Mouse (Mus musculus): ENCODE measurements around the gene Repin1. TPM values are rescaled to one million over a fixed set of nuclear protein-coding genes. Genes with fewer than 3 reads are reported as not detected.
"Not testable (repeated sequence)": the region's sequence is repeated elsewhere in the genome, so short reads cannot be mapped to it uniquely, and the experiment has no call there.

Gene Repin1
- total RNA-seq, 2 experiments from 2014 or later: 43.6 to 47.5 TPM

DNA sequence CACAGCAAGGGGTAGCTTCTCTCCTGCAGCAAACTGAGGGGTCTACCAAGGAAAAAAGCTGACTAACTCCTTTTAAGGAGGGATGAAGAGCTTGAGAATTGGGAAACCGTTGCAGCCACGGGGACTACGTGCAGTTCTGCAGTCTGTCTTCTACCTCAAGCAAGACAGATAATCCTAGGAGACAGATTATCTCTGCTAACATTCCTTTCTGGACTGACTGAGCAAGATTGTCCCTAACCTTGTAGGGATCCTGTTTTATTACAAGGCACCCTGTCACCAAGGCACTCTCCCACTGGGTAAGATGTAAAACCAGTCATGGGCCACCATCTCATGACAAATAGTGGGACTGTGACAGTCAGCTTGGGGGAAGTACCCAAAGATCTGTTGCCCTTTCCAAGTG lies 12.4 kb upstream of the Repin1 start:
- DNase-seq: no peak

DNA sequence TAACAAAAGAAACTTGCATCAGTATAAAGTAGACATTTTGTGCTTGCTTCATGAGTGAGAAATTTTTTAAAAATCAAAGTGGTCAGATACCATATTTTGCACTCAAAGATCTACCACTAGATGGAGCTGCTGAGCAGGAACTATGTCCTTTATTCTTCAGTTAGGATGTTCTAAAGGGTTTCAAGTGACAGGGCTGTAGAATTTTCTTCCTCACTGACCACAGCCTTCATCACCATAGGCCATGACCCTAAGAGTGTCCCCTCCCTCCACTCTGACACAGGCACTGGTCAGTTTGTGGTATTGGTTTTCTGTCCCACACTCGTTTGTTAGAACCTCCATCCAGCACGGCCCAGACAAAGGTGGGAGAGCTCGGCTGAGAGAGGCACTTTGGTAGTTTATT lies 11.6 kb upstream of the Repin1 start:
- no peak for DNase-seq

DNA sequence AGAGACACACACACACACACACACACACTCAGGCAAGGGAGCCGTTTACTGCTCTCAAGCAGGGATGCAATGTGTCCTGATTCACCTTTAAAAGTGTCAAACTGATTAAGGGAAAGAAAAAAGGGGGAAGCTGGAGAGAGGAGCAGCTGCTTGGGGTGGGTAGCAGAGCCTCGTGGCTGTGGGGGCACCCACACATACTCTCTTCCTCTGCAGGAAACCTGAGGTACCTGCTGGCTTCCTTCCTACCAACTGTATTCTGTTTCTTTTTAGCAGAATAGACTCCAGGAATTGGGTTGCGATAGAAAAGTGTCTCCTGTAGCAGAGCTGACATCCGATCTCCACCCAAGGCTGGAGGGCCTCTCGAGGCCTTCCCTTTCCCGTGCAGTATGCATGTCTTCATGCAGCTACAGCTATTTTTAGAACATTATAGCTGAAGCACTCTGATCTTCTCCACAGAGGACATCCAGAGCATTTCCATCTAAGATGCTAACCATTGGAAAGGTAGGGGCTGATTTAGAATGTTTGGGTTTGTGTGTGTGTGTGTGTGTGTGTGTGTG lies 4.4 kb upstream of the Repin1 start, which contains the start of gene Gm45021:
Gene Gm45021 (plus strand): TSS at position 417 of the 557 bp plus-strand sequence.
- no peak for DNase-seq

- no peak for DNase-seq
Measured at GRCm38 (mm10) chr6:48591221-48591845, 2.4 kb upstream of the Repin1 start.

GRCm38 (mm10) chr6:48591871-48592270 lies 1.8 kb upstream of the Repin1 start:
- DNase-seq: no peak

GRCm38 (mm10) chr6:48594043-48594738 lies 508 bp downstream of the Repin1 start:
- peak; percentile 60 for DNase-seq

GRCm38 (mm10) chr6:48595278-48595677 lies 1.6 kb downstream of the Repin1 start:
- no peak for DNase-seq

- no peak for DNase-seq
Measured at GRCm38 (mm10) chr6:48596545-48597232, 3.0 kb downstream of the Repin1 start.

- DNase-seq: no peak
Measured at GRCm38 (mm10) chr6:48597233-48597625, 3.5 kb downstream of the Repin1 start.

DNA sequence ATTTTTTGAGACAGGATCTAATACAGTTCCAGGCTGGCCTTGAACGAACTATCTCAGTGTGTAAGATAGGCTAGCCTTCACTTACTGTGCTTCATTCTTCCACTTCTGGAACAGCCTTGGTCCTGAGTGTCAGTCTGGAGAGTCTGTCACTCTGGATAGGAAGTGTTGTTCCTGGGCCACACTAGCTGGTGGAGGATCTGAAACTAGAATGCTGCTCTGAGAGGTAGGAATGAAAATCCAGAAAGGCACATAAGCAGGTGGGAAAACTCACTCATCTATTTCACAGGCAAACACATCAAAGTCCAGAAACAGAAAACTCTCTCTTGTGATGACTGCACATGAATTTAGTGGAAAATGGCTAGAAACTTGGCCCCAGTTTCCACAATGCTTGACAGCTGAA lies 6.9 kb downstream of the Repin1 start:
- DNase-seq: no peak

- peak; percentile 95 for DNase-seq
Measured at GRCm38 (mm10) chr6:48601271-48602079, 7.8 kb downstream of the Repin1 start, which contains the start of gene Zfp775. Gene Zfp775, plus strand, starts transcription at chr6:48602063.

DNA sequence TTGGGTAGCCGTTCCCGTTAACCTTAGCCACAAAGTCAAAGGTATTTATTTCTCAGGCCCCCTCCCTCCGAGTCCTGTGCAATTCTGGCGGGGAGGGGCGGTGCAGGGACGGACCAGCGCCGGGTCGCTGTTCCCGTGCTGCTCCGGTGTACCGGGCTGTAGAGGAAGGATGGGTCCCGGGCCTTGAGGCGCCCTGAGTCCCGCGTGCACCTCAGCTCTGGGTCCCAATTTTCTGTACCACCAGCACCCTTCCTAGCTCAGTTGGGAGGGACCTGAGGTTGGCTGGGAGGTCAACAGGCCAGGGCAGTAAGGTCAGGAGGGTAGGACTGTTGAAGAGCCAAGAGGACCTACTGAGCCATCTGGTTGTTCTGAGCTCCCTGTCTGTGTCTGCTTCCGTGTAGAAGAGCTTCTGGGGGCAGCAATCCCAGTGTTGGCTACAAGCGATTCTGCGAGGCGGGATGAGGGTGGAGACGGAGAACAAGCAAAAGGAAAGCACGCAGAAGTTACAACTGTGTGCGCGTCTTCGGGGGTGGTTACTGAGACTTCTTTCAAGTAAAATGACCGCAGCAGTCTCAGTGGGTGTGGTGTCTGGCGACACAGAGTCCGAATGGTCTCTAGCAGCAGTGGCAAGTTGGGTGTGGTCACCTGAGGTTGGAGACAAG lies 8.5 kb downstream of the Repin1 start:
- peak in 1 of 2 experiments; percentile 27 for DNase-seq

DNA sequence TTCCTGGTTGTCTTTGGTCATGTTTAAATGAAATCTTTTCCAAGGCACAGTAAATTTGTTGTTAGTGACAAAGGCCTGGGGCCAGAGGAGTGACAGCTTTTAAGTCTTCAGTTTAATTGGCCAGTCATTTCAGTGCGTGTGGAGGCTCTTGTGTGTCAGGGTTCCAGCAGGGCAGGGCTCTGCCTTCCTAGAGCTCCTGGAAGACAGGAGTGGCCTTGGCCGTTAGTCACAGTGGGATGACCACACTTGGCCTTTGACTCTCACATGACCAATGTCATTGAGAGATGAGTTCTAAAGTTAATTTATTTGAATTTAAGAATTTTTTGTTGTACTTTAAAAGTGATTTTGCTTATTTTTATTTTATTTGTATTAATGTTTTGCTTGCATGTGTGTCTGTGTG lies 14.4 kb downstream of the Repin1 start:
- no peak for DNase-seq

GRCm38 (mm10) chr6:48609512-48609911 lies 15.8 kb downstream of the Repin1 start:
- DNase-seq: no peak

DNA sequence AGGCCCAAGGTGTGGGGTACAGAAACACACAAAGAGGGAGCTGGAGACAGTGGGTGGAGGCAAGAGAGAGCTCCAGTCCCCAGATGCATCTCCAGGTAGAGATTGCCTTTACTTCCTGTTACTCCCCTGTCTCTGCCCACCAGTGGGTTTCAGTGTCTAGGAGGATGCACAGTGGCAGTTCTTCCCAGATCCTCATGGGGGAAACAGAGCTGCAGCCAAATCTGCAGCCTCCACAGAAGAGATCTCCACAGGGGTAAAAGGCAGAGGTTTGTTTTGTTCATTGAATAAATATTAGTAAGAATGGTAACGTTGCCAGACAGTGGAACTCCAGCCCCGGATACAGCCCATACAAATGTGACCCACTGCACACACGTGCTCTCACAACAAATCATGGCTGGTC lies 17.0 kb downstream of the Repin1 start:
- no peak for DNase-seq

DNA sequence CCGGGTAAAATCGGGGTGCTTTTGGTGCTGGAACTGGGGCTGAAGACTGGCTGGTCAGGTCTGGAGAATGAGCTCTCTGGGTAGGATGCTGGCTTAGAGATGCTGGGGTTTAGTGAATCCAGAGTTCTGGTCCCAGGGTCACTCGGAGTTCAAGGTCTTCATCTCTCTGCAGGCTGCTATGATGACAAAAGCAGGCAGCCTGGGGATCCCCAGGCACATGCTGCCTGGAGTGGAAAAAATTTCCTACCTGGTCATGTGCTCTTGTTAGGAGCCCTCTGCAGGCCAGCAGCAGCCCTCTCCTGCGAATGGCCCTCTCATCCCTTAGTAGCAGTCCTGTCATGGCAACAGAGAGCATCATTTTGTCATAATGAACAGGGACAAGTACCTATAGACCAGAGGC lies 19.8 kb downstream of the Repin1 start:
- no peak for DNase-seq

DNA sequence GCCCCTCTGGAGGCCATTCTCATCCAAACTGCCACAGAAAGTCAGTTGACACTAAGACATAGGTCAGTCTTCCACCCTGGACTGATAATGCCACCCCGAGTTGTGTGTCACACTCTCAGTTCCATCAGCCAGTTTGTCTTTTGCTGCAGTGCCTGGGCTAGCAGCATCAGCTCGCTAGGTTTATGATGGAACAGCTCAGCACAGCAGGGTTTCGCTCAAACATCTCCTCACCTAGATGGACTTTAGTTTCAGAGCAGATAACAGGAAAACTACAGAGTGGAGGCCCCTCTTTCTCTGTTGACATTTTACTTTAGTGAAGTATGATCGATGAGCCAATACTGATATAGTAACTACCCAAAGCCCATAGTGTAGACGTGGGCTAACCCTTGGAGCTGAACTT lies 21.1 kb downstream of the Repin1 start:
- no peak for DNase-seq

- no peak for DNase-seq
Measured at GRCm38 (mm10) chr6:48620031-48620430, 26.3 kb downstream of the Repin1 start.

DNA sequence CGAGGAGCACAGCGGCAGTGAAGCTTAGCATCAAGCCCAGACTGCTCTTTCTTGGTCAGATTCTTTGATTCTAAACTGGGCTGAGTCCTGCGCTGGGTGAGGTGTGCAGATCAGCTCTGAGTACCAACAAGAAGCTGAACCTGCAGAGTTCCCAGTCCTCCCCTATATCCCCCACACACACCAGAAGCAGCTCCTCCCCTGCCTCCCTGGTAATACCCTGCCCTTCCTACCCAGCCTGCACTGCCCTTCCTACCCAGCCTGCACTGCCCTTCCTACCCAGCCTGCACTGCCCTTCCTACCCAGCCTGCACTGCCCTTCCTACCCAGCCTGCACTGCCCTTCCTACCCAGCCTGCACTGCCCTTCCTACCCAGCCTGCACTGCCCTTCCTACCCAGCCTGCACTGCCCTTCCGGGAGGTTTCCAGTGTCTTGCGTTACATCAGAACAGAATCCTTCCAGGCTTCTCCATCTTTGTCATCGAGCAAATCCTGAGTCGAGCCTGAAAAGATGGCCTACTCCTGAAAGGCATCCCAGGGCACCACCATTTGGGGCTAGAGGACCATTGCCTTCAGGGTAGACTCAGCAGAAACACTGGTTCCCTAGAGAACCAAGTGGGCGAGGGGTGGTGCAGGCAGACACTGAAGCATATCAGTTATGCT lies 28.6 kb downstream of the Repin1 start:
- not testable (repeated sequence) for DNase-seq

DNA sequence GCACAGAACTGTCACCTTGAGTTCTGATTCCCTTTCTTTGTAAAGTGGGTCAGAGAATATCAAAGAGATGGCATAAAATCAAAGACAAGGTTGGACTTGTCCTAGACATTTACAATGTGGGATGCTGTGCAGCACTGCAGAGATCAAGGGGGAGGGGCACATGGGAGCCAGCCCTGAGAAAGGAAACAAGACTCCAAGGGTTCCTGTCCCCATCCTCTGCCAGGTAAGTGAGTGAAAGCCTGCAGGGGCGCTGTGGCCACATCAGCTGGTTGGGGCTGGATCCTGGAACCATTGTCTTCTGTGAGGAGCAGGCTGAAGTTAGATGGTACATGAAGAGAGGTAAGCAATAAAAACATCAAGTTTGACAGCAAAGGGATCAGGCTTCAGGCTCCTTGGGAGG lies 29.8 kb downstream of the Repin1 start:
- no peak for DNase-seq

GRCm38 (mm10) chr6:48626464-48626863 lies 32.8 kb downstream of the Repin1 start, which contains the start of gene AI854703:
Gene AI854703, plus strand, starts transcription at chr6:48626764.
- no peak for DNase-seq

Measured in layer of hippocampus, postnatal 36 days (tissue).